Mouse (Mus musculus) hindbrain, embryonic 14.5 days (tissue): ENCODE data around the gene Pfkl. TPM values are rescaled to one million over a fixed set of nuclear protein-coding genes. Genes with fewer than 3 reads are reported as not detected.

Experiments used
- ATAC-seq: fragments of 200-750 bp; cut with Nextera tagmentation; 2 replicates; pipeline ENCODE4 v1.8.0; 2017; ENCODE audit warnings: moderate number of reproducible peaks, mild to moderate bottlenecking, moderate TSS enrichment, moderate library complexity; ENCODE audit not compliant: low FRiP score
- DNase-seq: peaks from one replicate; pipeline ENCODE4 v3.0.0-alpha.2; 2015; ENCODE audit warnings: low spot score
- H3K27ac ChIP-seq: fragments of 300-500 bp; sonication (generic); 2 replicates; pipeline ENCODE4 v1.5.1; 2014; ENCODE audit warnings: mild to moderate bottlenecking, moderate library complexity
- H3K27me3 ChIP-seq: fragments of 300-500 bp; sonication (generic); 2 replicates; pipeline ENCODE4 v1.6.1; 2014; ENCODE audit warnings: mild to moderate bottlenecking, low read length, mixed read lengths; ENCODE audit not compliant: control insufficient read depth, insufficient read depth
- H3K36me3 ChIP-seq: fragments of 300-500 bp; sonication (generic); replicated peaks from 2 replicates; pipeline ENCODE4 v1.6.1; 2014; ENCODE audit not compliant: control insufficient read depth, insufficient read depth
- H3K4me1 ChIP-seq: fragments of 300-500 bp; sonication (generic); replicated peaks from 2 replicates; pipeline ENCODE4 v1.6.1; 2014; ENCODE audit warnings: antibody characterized with exemption, low read length, mixed read lengths; ENCODE audit not compliant: control insufficient read depth, insufficient read depth
- H3K4me2 ChIP-seq: fragments of 300-500 bp; sonication (generic); replicated peaks from 2 replicates; pipeline ENCODE4 v1.6.1; 2014; ENCODE audit warnings: mild to moderate bottlenecking, moderate library complexity
- H3K4me3 ChIP-seq: fragments of 300-500 bp; sonication (generic); replicated peaks from 2 replicates; pipeline ENCODE4 v1.5.1; 2014; ENCODE audit warnings: mild to moderate bottlenecking, low read length
- H3K9ac ChIP-seq: fragments of 300-500 bp; sonication (generic); 2 replicates; pipeline ENCODE4 v1.6.1; 2014
- H3K9me3 ChIP-seq: fragments of 300-500 bp; sonication (generic); 2 replicates; pipeline ENCODE4 v1.6.1; 2016; ENCODE audit warnings: low read length; ENCODE audit not compliant: control insufficient read depth
- whole genome bisulfite sequencing: fragments of 180-500 bp; shearing (Covaris S2); extraction: QIAGEN DNeasy Blood & Tissue Kit; methylation state at CpG from one replicate; pipeline ENCODE4 v1.1.7; 2014; 5-methylcytosine and 5-hydroxymethylcytosine counted together
- polyA plus RNA-seq: library from polyadenylated mRNA; unstranded; fragments of >200 nt; fragmentation: Nextera tagmentation; extraction: Ambion mirVana; gene quantifications from 2 replicates; pipeline ENCODE4 v1.2.1, GENCODE M21; 2014

Gene Pfkl
- polyA plus RNA-seq, 1 experiment from 2014 or later: 93.5 TPM

DNA sequence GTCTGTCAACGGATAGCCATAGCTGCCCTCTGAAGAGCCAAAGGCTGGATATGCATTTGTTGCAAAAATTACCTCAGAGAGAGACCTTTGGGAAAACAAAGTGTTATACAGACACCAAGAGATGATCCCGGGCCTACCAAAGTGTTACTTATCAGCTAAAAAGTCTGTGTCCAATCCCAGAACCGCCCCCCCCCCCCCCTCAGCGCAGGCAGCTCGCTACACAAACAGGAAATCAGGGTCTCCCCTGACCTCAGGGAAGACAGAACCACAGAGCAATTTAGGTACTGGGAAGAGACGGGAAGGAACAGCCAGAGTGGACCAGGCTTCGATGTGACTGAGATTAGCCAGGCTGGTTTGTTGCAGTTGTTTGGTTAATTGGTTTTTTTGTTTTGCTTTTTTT lies 2.7 kb downstream of the Pfkl start:
- H3K27me3 ChIP-seq: no peaks in the 10 kb centered on the region
- no peak overlapping the region for H3K4me3 ChIP-seq
- WGBS: 55% methylated on average over 7 of the region's 7 CpGs
- 0 out of 2 replicates have a peak overlapping the region, but pooled peaks have one; percentile 13 for H3K4me2 ChIP-seq
- H3K9ac ChIP-seq: no peak overlapping the region
- DNase-seq (no peak), ATAC-seq (no peak)
- no peak overlapping the region for H3K27ac ChIP-seq
- H3K9me3 ChIP-seq: no peaks in the 10 kb centered on the region
- H3K36me3 ChIP-seq: peaks cover 8% of the 10 kb centered on the region; the same call in 1 of the 2 replicates
- H3K4me1 ChIP-seq: peaks cover 21% of the 10 kb centered on the region

DNA sequence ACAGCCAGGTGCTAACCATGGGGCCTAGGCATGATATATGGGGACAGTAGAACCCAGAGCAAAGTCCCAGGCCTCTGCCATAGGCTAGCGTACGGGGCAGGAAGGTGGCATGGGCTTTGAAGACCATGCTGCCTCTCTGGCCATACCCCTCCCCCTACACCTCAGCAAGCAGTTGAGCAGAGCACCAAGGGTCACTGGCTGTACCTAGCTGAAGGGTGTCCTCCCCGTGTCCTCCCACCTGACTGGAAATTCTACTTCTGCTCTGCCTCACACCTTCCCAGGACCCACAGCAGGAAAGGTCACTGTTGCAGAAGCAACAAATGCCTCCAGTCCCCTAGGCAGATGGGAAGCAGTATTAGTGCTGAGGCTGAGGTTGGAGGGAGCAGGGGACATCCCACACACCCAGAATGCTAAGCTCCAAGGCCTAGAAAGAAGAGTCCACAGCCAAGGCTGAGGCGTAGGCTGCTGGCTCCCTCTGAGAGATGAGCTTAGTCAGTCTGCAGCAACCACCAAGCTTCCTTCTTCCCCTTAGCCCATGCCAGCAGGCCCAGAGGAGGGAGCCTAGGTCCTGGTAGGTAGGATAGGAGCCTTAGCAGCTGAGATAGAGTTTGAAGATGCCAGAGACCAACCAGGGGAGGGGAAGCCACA lies 4.0 kb downstream of the Pfkl start:
- 91% methylated on average over 4 of the region's 4 CpGs for WGBS

DNA sequence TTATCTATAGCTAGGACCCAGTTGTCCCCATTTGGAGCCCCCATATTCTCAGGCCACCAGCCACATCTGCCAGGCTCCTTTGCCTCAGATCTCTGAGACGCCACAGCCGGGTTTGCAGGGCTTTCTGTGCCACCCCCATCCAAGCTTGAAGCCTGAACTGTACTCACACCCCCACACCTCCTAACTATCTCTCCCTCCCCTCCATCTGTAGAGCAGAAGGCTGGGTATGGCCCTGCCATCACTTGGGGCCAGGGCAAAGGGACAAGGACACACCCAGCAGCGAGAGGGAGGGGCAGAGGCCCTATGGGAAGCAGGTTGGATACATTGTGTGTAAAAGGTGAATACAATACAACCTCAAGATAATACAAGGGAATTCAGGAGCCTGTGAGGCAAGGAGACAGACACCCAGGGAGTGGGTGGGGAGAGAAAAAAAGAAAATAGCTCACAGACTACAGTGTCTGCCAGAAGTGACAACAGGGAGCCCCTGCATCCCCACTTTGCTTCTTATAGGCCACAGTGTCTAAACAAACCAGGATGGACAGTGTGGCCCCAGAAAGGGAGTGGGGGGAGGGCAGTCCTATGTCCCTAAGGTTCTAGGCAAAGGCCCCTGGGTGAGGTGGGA lies 5.3 kb downstream of the Pfkl start:
- no peak for DNase-seq
- Histone ChIP-seq H3K4me1 (peaks cover 21% of the 10 kb centered on the region), H3K4me3 (no peak overlapping the region), H3K27me3 (no peaks in the 10 kb centered on the region), H3K36me3 (peaks cover 31% of the 10 kb centered on the region), H3K9me3 (no peaks in the 10 kb centered on the region), H3K4me2 (no peak overlapping the region), H3K27ac (no peak overlapping the region), H3K9ac (no peak overlapping the region)
- ATAC-seq: no peak
- WGBS: 85% methylated on average over 3 of the region's 3 CpGs

More for the DNA sequence above, 4.0 kb downstream of the Pfkl start:
- DNase-seq: no peak
- no peak for ATAC-seq
- no peak overlapping the region for H3K9ac ChIP-seq
- H3K27me3 ChIP-seq: no peaks in the 10 kb centered on the region
- no peaks in the 10 kb centered on the region for H3K9me3 ChIP-seq
- no peak overlapping the region for H3K27ac ChIP-seq
- H3K4me1 ChIP-seq: peaks cover 21% of the 10 kb centered on the region
- no peak overlapping the region for H3K4me3 ChIP-seq
- no peak overlapping the region for H3K4me2 ChIP-seq
- peaks cover 18% of the 10 kb centered on the region for H3K36me3 ChIP-seq

DNA sequence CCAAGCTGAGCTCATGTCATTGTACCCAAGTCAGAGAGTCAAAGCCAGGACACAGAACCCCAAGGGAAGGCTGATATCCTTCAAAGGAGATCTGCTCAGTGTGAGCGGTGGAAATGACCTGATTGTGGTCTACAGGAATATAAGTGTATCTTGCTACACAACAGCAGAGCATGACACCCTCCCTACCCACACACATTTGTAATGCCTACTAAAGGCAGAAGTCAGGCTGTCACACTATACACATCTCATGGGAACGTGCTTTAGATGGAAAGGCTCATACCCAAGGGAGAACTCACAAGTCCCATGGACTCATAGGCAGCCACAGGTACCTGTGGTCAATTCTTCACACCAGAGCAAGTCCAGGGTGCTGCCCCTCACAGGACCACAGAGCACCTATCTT lies 7.6 kb downstream of the Pfkl start:
- Histone ChIP-seq H3K9ac (no peak overlapping the region), H3K36me3 (peaks cover 54% of the 10 kb centered on the region), H3K27me3 (no peaks in the 10 kb centered on the region), H3K9me3 (no peaks in the 10 kb centered on the region), H3K4me3 (no peak overlapping the region), H3K4me2 (no peak overlapping the region), H3K4me1 (peaks cover 6% of the 10 kb centered on the region; the same call in 1 of the 2 replicates), H3K27ac (no peak overlapping the region)
- ATAC-seq (no peak), DNase-seq (no peak)
- WGBS: 95% methylated on average over 2 of the region's 2 CpGs

DNA sequence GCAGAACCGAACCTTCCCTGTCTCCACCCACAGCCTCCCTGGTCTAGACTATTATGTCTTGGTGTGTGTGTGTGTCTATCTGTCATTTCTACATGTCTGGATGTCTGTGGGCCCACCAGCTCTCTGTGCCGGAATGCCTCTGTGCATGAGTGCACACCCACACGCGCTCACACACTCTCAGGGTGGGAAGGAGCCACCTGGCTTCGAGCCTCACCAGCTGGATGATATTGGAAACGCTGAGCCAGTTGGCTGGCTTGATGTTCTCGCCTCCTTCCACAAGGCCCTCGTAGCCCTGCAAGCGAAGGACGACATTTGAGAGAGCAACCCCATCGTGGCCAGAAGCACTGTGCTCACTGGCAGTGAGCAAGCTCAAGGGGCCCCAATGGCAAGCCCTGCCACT lies 8.1 kb downstream of the Pfkl start:
- WGBS: 90% methylated on average over 11 of the region's 11 CpGs
- H3K9ac ChIP-seq: no peak overlapping the region
- no peak for DNase-seq
- peaks cover 59% of the 10 kb centered on the region for H3K36me3 ChIP-seq
- peaks cover 3% of the 10 kb centered on the region; the same call in 1 of the 2 replicates for H3K4me1 ChIP-seq
- no peak overlapping the region for H3K4me2 ChIP-seq
- ATAC-seq: no peak
- no peaks in the 10 kb centered on the region for H3K9me3 ChIP-seq
- H3K27ac ChIP-seq: no peak overlapping the region
- H3K4me3 ChIP-seq: no peak overlapping the region
- no peaks in the 10 kb centered on the region for H3K27me3 ChIP-seq

DNA sequence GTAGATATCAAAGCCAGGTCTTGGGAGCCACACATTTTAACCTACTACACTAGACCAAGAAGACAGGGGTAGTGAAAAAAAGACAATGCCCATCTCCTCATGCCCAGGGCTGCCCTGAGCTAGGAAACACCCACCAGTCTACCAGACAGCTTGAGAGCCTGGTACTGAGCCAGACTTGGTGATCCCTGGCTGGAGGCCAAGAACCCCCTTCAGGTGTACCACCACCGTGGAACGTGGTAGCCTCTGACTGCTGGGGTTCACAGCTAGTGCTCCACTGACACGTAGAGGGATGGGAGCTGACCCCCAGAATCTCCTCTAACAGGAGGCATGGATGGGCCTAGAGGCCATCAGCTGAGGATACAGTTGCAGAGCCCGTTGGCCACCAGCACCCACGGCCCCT lies 9.7 kb downstream of the Pfkl start:
- Histone ChIP-seq H3K27ac (no peak overlapping the region), H3K27me3 (no peaks in the 10 kb centered on the region), H3K4me3 (no peak overlapping the region), H3K9ac (no peak overlapping the region), H3K4me1 (no peaks in the 10 kb centered on the region), H3K36me3 (peaks cover 75% of the 10 kb centered on the region), H3K4me2 (no peak overlapping the region), H3K9me3 (no peaks in the 10 kb centered on the region)
- ATAC-seq (no peak), DNase-seq (no peak)
- WGBS: 93% methylated on average over 5 of the region's 5 CpGs

DNA sequence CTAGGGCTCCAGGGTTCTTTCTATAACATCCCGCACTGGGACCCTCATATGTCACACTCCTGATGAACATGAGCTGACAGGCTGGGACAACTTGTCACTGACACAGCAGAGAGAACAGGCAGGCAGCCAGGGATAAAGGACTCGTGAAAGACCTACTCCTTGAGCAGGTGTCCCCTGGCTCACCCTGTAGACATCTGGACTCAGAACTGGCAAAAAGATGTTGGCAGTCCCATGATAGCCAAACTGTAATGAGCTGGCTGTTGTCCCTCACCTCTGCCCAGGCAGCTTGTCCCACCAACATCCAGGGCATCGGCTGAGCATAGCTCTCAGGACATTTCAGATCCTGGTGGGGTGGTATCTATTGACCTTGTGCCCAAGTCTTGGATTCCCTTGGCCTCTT lies 14.2 kb downstream of the Pfkl start:
- Histone ChIP-seq H3K4me3 (no peak overlapping the region), H3K36me3 (peaks cover 98% of the 10 kb centered on the region), H3K9me3 (no peaks in the 10 kb centered on the region), H3K27ac (no peak overlapping the region), H3K27me3 (no peaks in the 10 kb centered on the region), H3K4me2 (no peak overlapping the region), H3K4me1 (no peaks in the 10 kb centered on the region), H3K9ac (no peak overlapping the region)
- WGBS: 90% methylated on average over 3 of the region's 3 CpGs
- DNase-seq (no peak), ATAC-seq (no peak)

DNA sequence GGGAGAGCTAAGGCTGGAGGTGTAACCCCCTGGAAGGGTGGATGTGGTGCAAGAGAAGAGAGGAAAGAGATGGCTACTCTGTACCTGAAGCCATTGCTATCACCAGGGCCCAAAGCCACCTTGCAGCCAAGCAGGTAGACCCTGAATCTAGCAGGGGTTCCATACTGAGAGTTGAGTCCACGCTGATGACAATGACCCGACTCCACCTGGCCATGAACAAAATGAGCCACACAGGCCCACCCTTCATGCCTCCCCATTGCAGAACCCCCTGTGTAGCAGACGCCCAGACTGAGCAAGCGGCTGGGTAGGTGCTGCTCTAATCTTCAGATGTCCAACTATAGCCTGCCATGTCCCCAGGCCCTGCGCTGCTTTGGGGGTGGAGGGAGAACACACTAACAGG lies 24.1 kb downstream of the Pfkl start:
- Histone ChIP-seq H3K4me2 (no peak overlapping the region), H3K4me3 (no peak overlapping the region), H3K4me1 (no peaks in the 10 kb centered on the region), H3K36me3 (peaks cover 54% of the 10 kb centered on the region), H3K9me3 (no peaks in the 10 kb centered on the region), H3K27me3 (no peaks in the 10 kb centered on the region), H3K27ac (no peak overlapping the region), H3K9ac (no peak overlapping the region)
- 81% methylated on average over 5 of the region's 5 CpGs for WGBS
- ATAC-seq (no peak), DNase-seq (no peak)

DNA sequence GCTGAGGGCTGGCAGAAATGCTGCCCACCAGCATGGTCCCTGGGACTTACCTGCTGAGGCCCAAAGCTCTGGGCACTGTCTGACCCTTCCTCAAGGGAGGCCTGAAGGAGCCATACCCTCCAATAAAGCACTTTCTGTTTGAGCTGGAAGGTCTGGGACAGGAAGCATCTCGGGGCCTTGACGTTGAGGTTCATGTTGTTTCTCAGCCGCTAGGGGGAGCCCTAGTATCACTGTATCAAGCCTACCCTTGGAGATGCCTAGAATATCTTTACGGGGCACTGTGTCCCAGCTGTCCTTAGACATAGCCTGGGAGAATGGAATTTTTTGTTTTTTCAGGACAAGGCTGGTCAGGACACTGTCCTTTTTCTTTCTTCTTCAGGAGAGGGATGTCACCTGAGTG lies 25.2 kb downstream of the Pfkl start:
- Histone ChIP-seq H3K4me1 (no peaks in the 10 kb centered on the region), H3K27ac (no peak overlapping the region), H3K4me2 (no peak overlapping the region), H3K9ac (no peak overlapping the region), H3K27me3 (no peaks in the 10 kb centered on the region), H3K36me3 (peaks cover 43% of the 10 kb centered on the region), H3K9me3 (no peaks in the 10 kb centered on the region), H3K4me3 (no peak overlapping the region)
- DNase-seq: peak; percentile 87
- ATAC-seq: peak; percentile 67
- 2% methylated on average over 4 of the region's 4 CpGs for WGBS
